Mouse (Mus musculus) stomach, embryonic 14.5 days (tissue): Measurements from ENCODE around the gene Bpifb2. TPM values are rescaled to one million over a fixed set of nuclear protein-coding genes. Genes with fewer than 3 reads are reported as not detected.
"Not testable (repeated sequence)": the region's sequence is repeated elsewhere in the genome, so short reads cannot be mapped to it uniquely, and the experiment has no call there.

Experiments
- ATAC-seq: fragments of 200-750 bp; cut with Nextera tagmentation; 2 replicates; pipeline ENCODE4 v1.8.0; 2017; ENCODE audit warnings: low read depth, moderate TSS enrichment; ENCODE audit not compliant: insufficient number of reproducible peaks, insufficient read depth, low FRiP score
- H3K27ac ChIP-seq: fragments of 300-500 bp; sonication (generic); 2 replicates; pipeline ENCODE4 v1.5.1; 2014; ENCODE audit warnings: mild to moderate bottlenecking, low read length, moderate library complexity, mixed read lengths
- H3K27me3 ChIP-seq: fragments of 300-500 bp; sonication (generic); 2 replicates; pipeline ENCODE4 v1.6.1; 2014; ENCODE audit warnings: low read length, control low read depth, mixed read lengths; ENCODE audit not compliant: control insufficient read depth, insufficient read depth
- H3K36me3 ChIP-seq: fragments of 300-500 bp; sonication (generic); 2 replicates; pipeline ENCODE4 v1.6.1; 2014; ENCODE audit warnings: mild to moderate bottlenecking, control low read depth, low read length, moderate library complexity, mixed read lengths; ENCODE audit not compliant: control insufficient read depth, insufficient read depth
- H3K4me1 ChIP-seq: fragments of 300-500 bp; sonication (generic); 2 replicates; pipeline ENCODE4 v1.6.1; 2014; ENCODE audit warnings: low read length, control low read depth, mixed read lengths; ENCODE audit not compliant: control insufficient read depth, insufficient read depth
- H3K4me2 ChIP-seq: fragments of 300-500 bp; sonication (generic); replicated peaks from 2 replicates; pipeline ENCODE4 v1.6.1; 2014; ENCODE audit warnings: low read depth, low read length, control low read depth
- H3K4me3 ChIP-seq: fragments of 300-500 bp; sonication (generic); 2 replicates; pipeline ENCODE4 v1.5.1; 2014; ENCODE audit warnings: low read depth, low read length, control low read depth
- H3K9ac ChIP-seq: fragments of 300-500 bp; sonication (generic); replicated peaks from 2 replicates; pipeline ENCODE4 v1.6.1; 2014; ENCODE audit warnings: low read depth, mild to moderate bottlenecking, control low read depth, low read length, moderate library complexity, mixed read lengths
- H3K9me3 ChIP-seq: fragments of 300-500 bp; sonication (generic); 2 replicates; pipeline ENCODE4 v1.6.1; 2016; ENCODE audit warnings: low read depth, low read length, control low read depth; ENCODE audit not compliant: control insufficient read depth
- WGBS: fragments of 180-500 bp; shearing (Covaris S2); extraction: QIAGEN DNeasy Blood & Tissue Kit; methylation state at CpG from one replicate; pipeline ENCODE4 v1.1.7; 2014; 5-methylcytosine and 5-hydroxymethylcytosine counted together
- polyA plus RNA-seq: library from polyadenylated mRNA; unstranded; fragments of >200 nt; fragmentation: Nextera tagmentation; extraction: Ambion mirVana; gene quantifications from 2 replicates; pipeline ENCODE4 v1.2.1, GENCODE M21; 2014

Bpifb2 gene
- not detected in 2 replicates for polyA plus RNA-seq

GRCm38 (mm10) chr2:153874745-153875144, at the start of gene Bpifb2:
Gene Bpifb2 (plus strand): TSS chr2:153875045.
- ATAC-seq: no peak
- Histone ChIP-seq H3K36me3 (no peaks in the 10 kb centered on the region), H3K27me3 (no peaks in the 10 kb centered on the region), H3K4me3 (no peak within 1 kb of the TSS), H3K9ac (no peak within 1 kb of the TSS), H3K9me3 (no peaks in the 10 kb centered on the region), H3K4me1 (no peaks in the 10 kb centered on the region), H3K4me2 (no peak within 1 kb of the TSS), H3K27ac (no peak within 1 kb of the TSS)
- 60% methylated on average over 9 of the region's 9 CpGs for WGBS

- not testable (repeated sequence) for ATAC-seq, H3K27ac ChIP-seq, H3K4me1 ChIP-seq, H3K36me3 ChIP-seq, H3K4me3 ChIP-seq, H3K9me3 ChIP-seq, H3K9ac ChIP-seq, H3K4me2 ChIP-seq, H3K27me3 ChIP-seq
- 74% methylated on average over 24 of the region's 32 CpGs for WGBS
Measured at GRCm38 (mm10) chr2:153825900-153826299, 48.9 kb upstream of the Bpifb2 start.

GRCm38 (mm10) chr2:153827171-153827830, 47.5 kb upstream of the Bpifb2 start:
- Histone ChIP-seq H3K9ac (no peak overlapping the region), H3K4me3 (no peak overlapping the region), H3K4me2 (no peak overlapping the region), H3K4me1 (no peaks in the 10 kb centered on the region), H3K27me3 (no peaks in the 10 kb centered on the region), H3K36me3 (no peaks in the 10 kb centered on the region), H3K9me3 (no peaks in the 10 kb centered on the region), H3K27ac (no peak overlapping the region)
- 76% methylated on average over 8 of the region's 8 CpGs for WGBS
- ATAC-seq: no peak

GRCm38 (mm10) chr2:153828704-153829103, 46.1 kb upstream of the Bpifb2 start:
- WGBS: 78% methylated on average over 7 of the region's 7 CpGs

GRCm38 (mm10) chr2:153833291-153833690, 41.6 kb upstream of the Bpifb2 start:
- no peaks in the 10 kb centered on the region for H3K36me3 ChIP-seq

More at GRCm38 (mm10) chr2:153828704-153829103, 46.1 kb upstream of the Bpifb2 start:
- H3K27me3 ChIP-seq: no peaks in the 10 kb centered on the region
- H3K4me2 ChIP-seq: no peak overlapping the region
- H3K4me3 ChIP-seq: no peak overlapping the region
- no peaks in the 10 kb centered on the region for H3K9me3 ChIP-seq
- ATAC-seq: no peak
- no peak overlapping the region for H3K9ac ChIP-seq
- no peak overlapping the region for H3K27ac ChIP-seq
- H3K36me3 ChIP-seq: no peaks in the 10 kb centered on the region
- H3K4me1 ChIP-seq: no peaks in the 10 kb centered on the region

GRCm38 (mm10) chr2:153842854-153843253, 32.0 kb upstream of the Bpifb2 start:
- 82% methylated on average over 8 of the region's 8 CpGs for WGBS

More at GRCm38 (mm10) chr2:153833291-153833690, 41.6 kb upstream of the Bpifb2 start:
- Histone ChIP-seq H3K9ac (no peak overlapping the region), H3K4me3 (no peak overlapping the region), H3K4me1 (no peaks in the 10 kb centered on the region), H3K9me3 (no peaks in the 10 kb centered on the region), H3K27ac (no peak overlapping the region), H3K4me2 (no peak overlapping the region), H3K27me3 (no peaks in the 10 kb centered on the region)
- no peak for ATAC-seq
- WGBS: 87% methylated on average over 8 of the region's 8 CpGs

GRCm38 (mm10) chr2:153848389-153848788, 26.5 kb upstream of the Bpifb2 start:
- Histone ChIP-seq H3K9me3 (no peaks in the 10 kb centered on the region), H3K4me2 (no peak overlapping the region), H3K9ac (no peak overlapping the region), H3K27ac (no peak overlapping the region), H3K4me1 (no peaks in the 10 kb centered on the region), H3K4me3 (no peak overlapping the region), H3K36me3 (no peaks in the 10 kb centered on the region), H3K27me3 (no peaks in the 10 kb centered on the region)
- WGBS: 76% methylated on average over 3 of the region's 3 CpGs
- ATAC-seq: no peak

More at GRCm38 (mm10) chr2:153842854-153843253, 32.0 kb upstream of the Bpifb2 start:
- H3K4me2 ChIP-seq: no peak overlapping the region
- no peaks in the 10 kb centered on the region for H3K9me3 ChIP-seq
- ATAC-seq: no peak
- no peaks in the 10 kb centered on the region for H3K27me3 ChIP-seq
- no peak overlapping the region for H3K27ac ChIP-seq
- no peaks in the 10 kb centered on the region for H3K4me1 ChIP-seq
- H3K36me3 ChIP-seq: no peaks in the 10 kb centered on the region
- no peak overlapping the region for H3K9ac ChIP-seq
- no peak overlapping the region for H3K4me3 ChIP-seq

- H3K4me2 ChIP-seq: no peak overlapping the region
- H3K9ac ChIP-seq: no peak overlapping the region
- H3K27me3 ChIP-seq: no peaks in the 10 kb centered on the region
- no peak overlapping the region for H3K27ac ChIP-seq
- no peaks in the 10 kb centered on the region for H3K36me3 ChIP-seq
- no peak overlapping the region for H3K4me3 ChIP-seq
- 81% methylated on average over 6 of the region's 6 CpGs for WGBS
- ATAC-seq: no peak
- H3K9me3 ChIP-seq: no peaks in the 10 kb centered on the region
- no peaks in the 10 kb centered on the region for H3K4me1 ChIP-seq
Measured at GRCm38 (mm10) chr2:153850351-153851029, 24.4 kb upstream of the Bpifb2 start.
